Mouse (Mus musculus) kidney, adult 2 months (tissue): ENCODE data around the gene Gm11077. TPM values are rescaled to one million over a fixed set of nuclear protein-coding genes. Genes with fewer than 3 reads are reported as not detected.

Experiments used
- DNase-seq: peaks from one replicate; pipeline ENCODE4 v3.0.0; 2021
- H3K27ac ChIP-seq: fragments of 200-500 bp; 2 replicates; pipeline ENCODE4 v1.5.1; 2012; ENCODE audit warnings: low read depth, low read length, control low read depth, inconsistent platforms; ENCODE audit not compliant: insufficient read depth
- H3K27me3 ChIP-seq: fragments of 200-500 bp; replicated peaks from 2 replicates; pipeline ENCODE4 v1.6.1; 2012; ENCODE audit warnings: mild to moderate bottlenecking, moderate library complexity, low read length, inconsistent platforms; ENCODE audit not compliant: control insufficient read depth, insufficient read depth
- H3K36me3 ChIP-seq: fragments of 200-500 bp; 2 replicates; pipeline ENCODE4 v1.6.1; 2012; ENCODE audit warnings: mild to moderate bottlenecking, moderate library complexity, low read length, inconsistent platforms; ENCODE audit not compliant: control insufficient read depth, insufficient read depth
- H3K4me1 ChIP-seq: fragments of 200-500 bp; 2 replicates; pipeline ENCODE4 v1.6.1; 2011; ENCODE audit warnings: low read length; ENCODE audit not compliant: control insufficient read depth, insufficient read depth
- H3K4me3 ChIP-seq: fragments of 200-500 bp; 2 replicates; pipeline ENCODE4 v1.5.1; 2011; ENCODE audit warnings: mild to moderate bottlenecking, low read depth, low read length, control low read depth; ENCODE audit not compliant: insufficient read depth
- CTCF ChIP-seq: fragments of 200-500 bp; conservative IDR thresholded peaks from 2 replicates; pipeline ENCODE4 v1.5.1; 2011; ENCODE audit warnings: low read depth, mild to moderate bottlenecking, control low read depth, low read length, moderate library complexity, mixed read lengths; ENCODE audit not compliant: insufficient read depth, insufficient read length
- POLR2A ChIP-seq: fragments of 200-500 bp; IDR thresholded peaks from one replicate; pipeline ENCODE4 v1.6.1; 2011; ENCODE audit warnings: low read depth, low read length, control low read depth
- WGBS: fragments of 180-500 bp; shearing (Covaris S2); methylation state at CpG from one replicate; pipeline ENCODE4 v1.1.7; 2018; 5-methylcytosine and 5-hydroxymethylcytosine counted together
- polyA plus RNA-seq: library from polyadenylated mRNA; depleted of rRNA; stranded (reverse); fragments of >200 nt; gene quantifications from 2 replicates; pipeline ENCODE4 v1.2.3, GENCODE M21; 2012

Gene Gm11077
- polyA plus RNA-seq, 1 experiment: not detected

DNA sequence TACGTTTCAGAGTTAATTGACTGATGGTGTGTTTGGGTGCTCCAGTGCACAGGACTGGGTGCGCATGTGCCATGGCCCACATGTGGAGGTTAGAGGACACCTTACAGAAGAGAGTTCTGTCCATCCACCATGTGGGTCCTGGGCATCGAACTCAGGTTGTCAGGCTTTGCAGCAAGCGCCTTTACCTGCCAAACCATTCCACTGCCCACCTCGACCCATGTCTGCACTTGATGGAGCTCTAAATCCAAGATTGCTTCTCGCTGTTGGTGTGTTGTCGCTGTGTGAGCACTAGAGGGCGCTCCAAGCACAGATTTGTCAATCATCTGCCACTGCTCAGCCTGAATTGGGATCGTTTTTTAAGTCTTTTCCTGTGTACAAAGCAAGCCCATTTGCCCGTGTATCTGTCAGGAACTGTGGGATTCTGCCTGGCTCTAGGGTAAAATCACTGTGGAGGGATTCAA, 14.1 kb upstream of the Gm11077 start:
- H3K27me3 ChIP-seq: no peaks in the 10 kb centered on the region
- no peaks in the 10 kb centered on the region for H3K4me1 ChIP-seq
- 17% methylated on average over 10 of the region's 10 CpGs for WGBS
- H3K27ac ChIP-seq: no peak overlapping the region
- DNase-seq: peak; percentile 73
- TF ChIP-seq CTCF (peak; percentile 99), POLR2A (no peak)
- no peak overlapping the region for H3K4me3 ChIP-seq
- H3K36me3 ChIP-seq: no peaks in the 10 kb centered on the region

GRCm38 (mm10) chr6:140722058-140722457, 7.0 kb upstream of the Gm11077 start:
- Histone ChIP-seq H3K4me3 (no peak overlapping the region), H3K4me1 (no peaks in the 10 kb centered on the region), H3K27ac (no peak overlapping the region), H3K36me3 (no peaks in the 10 kb centered on the region), H3K27me3 (no peaks in the 10 kb centered on the region)
- DNase-seq: no peak
- TF ChIP-seq POLR2A (no peak), CTCF (no peak)
- WGBS: 65% methylated on average over 10 of the region's 10 CpGs

- peak; percentile 38 for DNase-seq
- no peak overlapping the region for H3K4me3 ChIP-seq
- no peaks in the 10 kb centered on the region for H3K27me3 ChIP-seq
- H3K27ac ChIP-seq: no peak overlapping the region
- TF ChIP-seq POLR2A: no peak
- TF ChIP-seq CTCF: no peak
- H3K36me3 ChIP-seq: no peaks in the 10 kb centered on the region
- no peaks in the 10 kb centered on the region for H3K4me1 ChIP-seq
- WGBS: 52% methylated on average over 6 of the region's 6 CpGs
Observed at GRCm38 (mm10) chr6:140730669-140731401, 1.8 kb downstream of the Gm11077 start.

- no peak for DNase-seq
- no peak overlapping the region for H3K27ac ChIP-seq
- no peak for TF ChIP-seq POLR2A
- TF ChIP-seq CTCF: no peak
- no peaks in the 10 kb centered on the region for H3K27me3 ChIP-seq
- 76% methylated on average over 1 of the region's 1 CpGs for WGBS
- no peaks in the 10 kb centered on the region for H3K36me3 ChIP-seq
- no peak overlapping the region for H3K4me3 ChIP-seq
- no peaks in the 10 kb centered on the region for H3K4me1 ChIP-seq
Observed at GRCm38 (mm10) chr6:140731402-140731730, 2.3 kb downstream of the Gm11077 start.

DNA sequence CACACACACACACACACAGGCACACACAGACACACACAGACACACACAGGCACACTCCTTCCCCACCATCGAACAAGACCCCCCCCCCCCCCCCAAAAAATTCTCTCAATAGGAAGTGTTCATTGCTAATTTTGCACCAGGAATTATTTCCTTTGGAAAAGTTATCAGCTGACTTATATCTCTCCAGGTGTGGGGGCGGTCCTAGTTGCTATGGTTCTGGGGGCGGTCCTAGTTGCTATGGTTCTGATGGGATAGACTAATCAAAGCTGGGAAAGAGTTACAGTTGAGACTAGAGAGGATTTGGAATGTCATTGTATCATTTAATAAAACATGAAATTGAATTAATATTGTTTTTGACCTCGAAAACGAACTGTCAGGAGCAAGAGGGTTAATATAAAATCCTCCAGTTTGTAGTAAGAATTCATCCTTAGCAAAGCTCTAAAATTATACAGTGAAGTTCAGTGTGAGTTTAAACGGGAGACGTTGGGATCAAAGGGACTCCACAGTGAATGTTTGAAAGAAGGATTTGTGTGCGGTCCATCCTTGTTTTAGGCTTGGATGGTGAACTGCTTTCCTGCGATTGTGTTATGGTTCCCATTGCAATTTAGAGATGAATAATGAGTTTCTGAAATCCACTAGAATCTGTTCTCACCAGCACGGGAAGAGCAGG, 4.0 kb downstream of the Gm11077 start:
- no peak for TF ChIP-seq CTCF
- TF ChIP-seq POLR2A: no peak
- no peaks in the 10 kb centered on the region for H3K36me3 ChIP-seq
- no peak overlapping the region for H3K27ac ChIP-seq
- 0 out of 2 replicates have a peak overlapping the region, but pooled peaks have one; percentile 1 for H3K4me3 ChIP-seq
- WGBS: 42% methylated on average over 10 of the region's 10 CpGs
- no peak for DNase-seq
- no peaks in the 10 kb centered on the region for H3K27me3 ChIP-seq
- H3K4me1 ChIP-seq: no peaks in the 10 kb centered on the region

GRCm38 (mm10) chr6:140733641-140733986, 4.5 kb downstream of the Gm11077 start:
- peak; percentile 16 for DNase-seq
- TF ChIP-seq POLR2A: no peak
- Histone ChIP-seq H3K4me1 (no peaks in the 10 kb centered on the region), H3K27me3 (no peaks in the 10 kb centered on the region), H3K27ac (no peak overlapping the region), H3K36me3 (no peaks in the 10 kb centered on the region), H3K4me3 (0 out of 2 replicates have a peak overlapping the region, but pooled peaks have one; percentile 1)
- 10% methylated on average over 15 of the region's 15 CpGs for WGBS

- TF ChIP-seq CTCF (no peak), POLR2A (no peak)
- no peaks in the 10 kb centered on the region for H3K36me3 ChIP-seq
- no peak overlapping the region for H3K4me3 ChIP-seq
- WGBS: 44% methylated on average over 3 of the region's 3 CpGs
- no peaks in the 10 kb centered on the region for H3K27me3 ChIP-seq
- DNase-seq: no peak
- H3K4me1 ChIP-seq: no peaks in the 10 kb centered on the region
- H3K27ac ChIP-seq: no peak overlapping the region
Observed at GRCm38 (mm10) chr6:140745586-140745985, 16.5 kb downstream of the Gm11077 start.
